Mouse (Mus musculus) heart, postnatal 10 days (tissue): ENCODE measurements around the gene Hist1h2bb. TPM values are rescaled to one million over a fixed set of nuclear protein-coding genes. Genes with fewer than 3 reads are reported as not detected.
"Not testable (repeated sequence)": the region's sequence is repeated elsewhere in the genome, so short reads cannot be mapped to it uniquely, and the experiment has no call there.

Experiments
- DNase-seq, 2 experiments: peaks; one replicate each; pipeline ENCODE4 v3.0.0; 2021
- intact Hi-C: fragments of 180-260 bp; cut with DNase I; formaldehyde crosslinking; loops from one replicate; pipeline ENCODE4 v1.15.1; 2025
- total RNA-seq, 2 experiments: library from RNA; stranded (reverse); gene quantifications; 2 replicates each; pipeline ENCODE4 v1.2.3; 2021

The Hist1h2bb gene
- total RNA-seq, 2 experiments from 2014 or later: 105 to 106 TPM

DNA sequence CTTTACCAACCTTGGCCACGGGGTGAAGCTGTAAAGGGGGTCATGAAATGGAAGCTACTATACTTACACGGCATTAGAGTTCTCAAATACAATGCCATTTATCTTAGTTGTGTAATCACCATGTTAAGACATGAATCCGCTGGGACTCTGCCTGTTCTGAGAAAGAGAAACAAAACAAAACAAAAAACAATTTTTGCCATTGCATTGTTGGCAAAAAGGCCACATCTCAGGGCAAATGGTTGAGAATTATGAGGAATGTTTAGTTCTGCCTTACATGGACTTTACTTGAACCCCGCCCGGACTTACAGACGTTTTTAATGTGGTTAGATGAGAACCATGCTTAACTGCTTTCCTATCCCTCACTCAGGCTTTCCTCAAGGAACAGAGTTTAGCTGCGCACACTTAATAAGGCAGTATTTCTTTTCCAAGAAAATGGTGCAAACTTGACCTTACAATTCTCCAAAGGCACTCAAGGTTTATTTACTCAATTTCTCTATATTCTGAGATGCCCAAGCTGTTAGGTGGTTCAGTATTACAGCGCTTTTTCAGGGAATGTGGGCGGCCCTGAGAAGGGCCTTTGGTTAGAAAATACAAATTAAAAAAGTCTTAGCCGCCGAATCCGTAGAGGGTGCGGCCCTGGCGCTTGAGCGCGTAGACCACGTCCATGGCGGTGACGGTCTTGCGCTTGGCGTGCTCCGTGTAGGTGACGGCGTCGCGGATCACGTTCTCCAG lies 13.9 kb downstream of the Hist1h2bb start:
- intact Hi-C loops: loop anchor here (5.0 kb wide), 1 partner anchor 1708 kb away; no protein-coding TSS in a partner anchor
- no peak for DNase-seq

DNA sequence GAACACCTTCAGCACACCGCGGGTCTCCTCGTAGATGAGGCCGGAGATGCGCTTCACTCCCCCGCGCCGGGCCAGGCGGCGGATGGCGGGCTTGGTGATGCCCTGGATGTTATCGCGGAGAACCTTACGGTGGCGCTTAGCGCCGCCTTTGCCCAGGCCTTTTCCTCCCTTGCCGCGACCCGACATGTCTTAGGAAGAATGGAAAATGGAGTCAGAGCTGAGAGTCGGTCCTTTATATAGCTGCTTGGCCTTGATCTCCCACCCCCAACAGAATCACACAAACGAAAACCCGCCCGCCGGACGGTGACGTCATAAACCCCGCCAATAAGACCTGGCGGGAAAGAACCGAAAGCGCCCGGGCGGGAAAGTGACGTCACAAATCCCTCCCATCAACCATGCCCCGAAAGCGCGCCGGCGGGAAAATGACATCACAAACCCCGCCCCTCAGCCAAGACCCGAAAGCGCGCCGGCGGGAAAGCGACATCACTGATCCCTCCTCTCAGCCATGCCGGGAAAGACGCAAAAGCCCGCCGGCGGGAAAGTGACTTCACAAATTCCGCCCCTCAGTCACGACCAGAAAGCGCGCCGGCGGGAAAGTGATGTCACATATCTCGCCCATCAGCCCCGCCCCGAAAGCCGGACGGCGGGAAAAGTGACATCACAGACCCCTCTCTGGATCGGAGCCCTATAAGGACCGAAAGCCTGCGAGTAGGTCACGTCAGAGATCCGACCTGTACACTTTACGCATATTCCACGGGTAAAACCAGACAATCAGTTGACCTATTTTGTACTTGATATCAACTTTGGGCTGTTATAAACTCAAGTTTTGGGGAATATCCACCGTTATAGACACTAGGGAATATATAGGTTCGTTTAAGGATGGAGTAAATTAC lies 14.7 kb downstream of the Hist1h2bb start, which contains the start of gene Hist1h4a:
TSS of gene Hist1h4a (minus strand) at position 259 of the 893 bp plus-strand sequence.
- intact Hi-C loops: loop anchor here (5.0 kb wide), 1 partner anchor 1709 kb away; no protein-coding TSS in a partner anchor
- DNase-seq: peak; percentile 98 to 99

DNA sequence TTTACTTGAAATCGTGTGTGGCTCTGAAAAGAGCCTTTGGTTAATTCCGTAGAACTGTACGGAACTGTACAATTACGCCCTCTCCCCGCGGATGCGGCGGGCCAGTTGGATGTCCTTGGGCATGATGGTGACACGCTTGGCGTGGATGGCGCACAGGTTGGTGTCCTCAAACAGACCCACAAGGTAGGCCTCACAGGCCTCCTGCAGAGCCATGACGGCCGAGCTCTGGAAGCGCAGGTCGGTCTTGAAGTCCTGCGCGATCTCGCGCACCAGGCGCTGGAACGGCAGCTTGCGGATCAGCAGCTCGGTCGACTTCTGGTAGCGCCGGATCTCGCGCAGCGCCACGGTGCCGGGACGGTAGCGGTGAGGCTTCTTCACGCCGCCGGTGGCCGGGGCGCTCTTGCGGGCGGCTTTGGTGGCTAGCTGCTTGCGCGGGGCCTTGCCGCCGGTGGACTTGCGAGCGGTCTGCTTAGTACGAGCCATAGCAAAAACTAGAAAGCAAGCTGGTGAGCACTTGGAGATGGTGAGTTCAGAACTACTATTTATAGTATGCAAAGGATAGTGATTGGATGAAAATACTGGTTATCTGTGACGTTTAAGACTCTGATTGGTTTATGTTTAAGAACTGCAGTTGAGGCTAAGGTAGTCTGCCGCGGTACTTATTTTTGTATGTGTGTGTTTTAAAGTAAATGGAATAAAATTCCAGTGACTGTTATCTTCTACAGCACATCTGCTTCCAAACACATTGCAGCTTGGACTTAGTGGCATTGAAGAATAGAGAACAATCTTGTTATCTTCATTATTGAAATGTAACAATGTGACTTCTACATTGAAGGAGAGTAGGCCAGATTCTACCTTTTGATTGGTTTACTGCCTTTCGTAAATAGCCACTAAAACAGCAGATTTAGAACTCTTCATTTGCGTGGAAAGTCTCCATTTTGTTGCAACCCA lies 15.6 kb downstream of the Hist1h2bb start, which contains the start of gene Hist1h3a:
TSS of gene Hist1h3a (minus strand) at position 516 of the 951 bp plus-strand sequence.
- intact Hi-C loops: loop anchor here (5.0 kb wide), 1 partner anchor 1710 kb away; no protein-coding TSS in a partner anchor
- DNase-seq: peak; percentile 70 to 80

DNA sequence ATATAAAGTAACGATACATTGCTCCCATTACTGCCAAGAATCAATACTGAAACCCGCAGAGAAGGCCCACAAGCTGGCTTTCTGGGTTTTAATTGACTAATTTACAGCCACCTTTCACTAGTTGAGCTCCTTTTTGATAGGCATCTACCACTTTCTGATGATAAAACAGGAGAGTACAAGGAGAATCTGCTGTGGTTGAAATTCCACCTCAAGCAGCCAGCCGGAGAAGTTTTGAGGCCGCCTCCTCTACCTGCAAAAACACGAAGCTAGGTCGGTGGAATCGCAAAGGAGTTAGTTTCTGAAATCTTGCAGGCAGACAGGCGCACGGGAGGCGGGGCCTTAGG lies 16.7 kb downstream of the Hist1h2bb start:
- no peak for DNase-seq
- intact Hi-C loops: loop anchor here (5.0 kb wide), 1 partner anchor 1711 kb away; no protein-coding TSS in a partner anchor

DNA sequence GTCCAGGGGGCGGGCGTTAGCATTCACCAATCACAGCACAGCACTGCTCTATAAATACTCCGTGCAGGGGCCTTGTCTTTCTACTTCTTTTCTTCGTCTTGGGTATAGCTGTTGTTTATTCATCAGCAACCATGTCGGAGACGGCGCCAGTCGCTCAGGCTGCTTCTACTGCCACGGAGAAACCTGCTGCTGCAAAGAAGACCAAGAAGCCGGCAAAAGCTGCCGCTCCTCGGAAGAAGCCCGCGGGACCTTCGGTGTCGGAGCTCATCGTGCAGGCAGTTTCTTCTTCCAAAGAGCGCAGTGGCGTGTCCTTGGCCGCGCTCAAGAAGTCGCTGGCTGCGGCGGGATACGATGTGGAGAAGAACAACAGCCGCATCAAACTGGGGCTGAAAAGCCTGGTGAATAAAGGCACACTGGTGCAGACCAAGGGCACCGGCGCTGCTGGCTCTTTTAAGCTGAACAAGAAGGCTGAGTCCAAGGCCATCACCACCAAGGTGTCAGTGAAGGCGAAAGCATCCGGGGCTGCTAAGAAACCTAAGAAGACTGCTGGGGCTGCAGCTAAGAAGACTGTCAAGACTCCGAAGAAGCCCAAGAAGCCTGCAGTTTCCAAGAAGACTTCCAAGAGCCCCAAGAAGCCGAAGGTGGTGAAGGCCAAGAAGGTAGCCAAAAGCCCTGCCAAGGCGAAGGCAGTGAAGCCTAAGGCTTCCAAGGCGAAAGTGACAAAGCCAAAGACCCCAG lies 17.2 kb downstream of the Hist1h2bb start, which contains the start of gene Hist1h1a:
TSS of gene Hist1h1a (plus strand) at position 81 of the 738 bp plus-strand sequence.
- DNase-seq: peak; percentile 87 to 89
- intact Hi-C loops: loop anchor here (5.0 kb wide), 1 partner anchor 1711 kb away; no protein-coding TSS in a partner anchor

DNA sequence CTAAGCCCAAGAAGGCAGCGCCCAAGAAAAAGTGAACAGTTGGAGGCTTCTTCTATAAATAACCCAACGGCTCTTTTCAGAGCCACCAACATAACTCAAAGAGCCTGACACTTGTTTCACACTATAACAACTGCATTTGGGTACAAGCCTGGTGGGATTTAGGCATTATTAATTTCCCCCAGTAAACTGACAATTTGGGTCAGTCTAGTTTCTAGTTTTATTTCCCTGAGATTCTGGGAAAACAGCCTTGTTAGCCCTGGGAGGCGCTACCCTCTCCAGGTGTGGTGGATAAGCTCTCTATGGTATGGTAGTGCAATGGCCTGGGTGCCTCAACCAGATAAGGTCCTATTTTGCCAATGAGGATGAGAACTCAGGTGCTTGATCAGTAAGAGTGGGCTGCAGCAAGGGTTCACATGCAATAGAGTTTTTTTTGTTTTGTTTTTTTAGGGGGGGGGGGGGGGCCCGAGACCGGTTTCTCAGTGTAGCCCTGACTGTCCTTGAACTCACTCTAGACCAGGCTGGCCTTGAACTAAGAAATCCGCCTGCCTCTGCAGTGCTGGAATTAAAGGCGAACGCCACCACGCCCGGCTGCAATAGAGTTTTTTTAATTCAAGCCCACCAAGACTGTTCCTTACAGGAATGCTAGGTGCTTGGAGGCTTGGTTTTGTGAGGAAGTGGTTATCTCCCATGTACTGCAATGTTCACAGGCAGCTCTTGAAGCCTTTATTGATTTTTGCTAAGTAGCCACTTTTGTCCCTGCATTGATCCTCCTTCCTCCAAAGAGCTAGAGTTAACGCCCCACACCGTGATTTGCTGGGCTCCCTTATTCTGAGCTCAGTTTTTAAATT lies 18.0 kb downstream of the Hist1h2bb start:
- intact Hi-C loops: loop anchor here (5.0 kb wide), 1 partner anchor 1712 kb away; no protein-coding TSS in a partner anchor

DNA sequence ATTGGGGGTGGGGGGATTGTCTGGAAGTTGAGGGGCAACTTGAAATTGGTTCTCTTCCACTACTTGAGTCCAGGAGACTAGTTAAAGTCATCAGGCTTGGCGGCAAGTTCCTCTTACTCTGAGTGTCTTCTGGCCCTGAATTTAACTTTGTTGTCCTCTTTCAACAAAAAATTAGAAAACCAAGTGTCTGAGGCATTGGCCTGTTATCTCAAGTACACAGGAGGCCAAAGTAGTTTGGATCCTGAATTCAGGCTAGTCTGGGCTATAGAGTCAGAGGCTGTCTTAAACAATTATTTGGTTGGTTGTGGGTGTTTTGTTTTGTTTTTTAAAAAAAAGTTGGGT lies 18.6 kb downstream of the Hist1h2bb start:
- intact Hi-C loops: no loop called here
- DNase-seq: no peak

More for the DNA sequence above, 18.0 kb downstream of the Hist1h2bb start:
- no peak for DNase-seq

DNA sequence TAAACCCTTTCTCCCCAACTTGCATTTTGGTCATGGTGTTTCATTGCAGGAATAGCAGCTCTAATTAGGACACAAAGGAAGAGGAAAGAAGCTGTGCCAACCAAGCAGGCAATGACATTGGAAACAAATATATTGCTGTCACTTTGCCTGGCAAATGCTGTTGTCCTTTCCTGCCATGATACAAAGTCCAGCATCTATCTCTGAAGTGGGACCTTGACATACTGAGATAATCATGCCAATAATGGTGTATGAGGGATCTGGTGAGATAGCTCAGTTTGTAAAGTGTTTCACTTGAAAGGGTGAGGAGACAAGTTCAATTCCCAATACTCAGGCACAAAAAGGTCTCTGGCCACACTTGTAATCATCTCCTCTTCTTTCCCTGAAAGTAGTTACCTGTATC lies 20.2 kb downstream of the Hist1h2bb start:
- intact Hi-C loops: no loop called here
- no peak for DNase-seq

DNA sequence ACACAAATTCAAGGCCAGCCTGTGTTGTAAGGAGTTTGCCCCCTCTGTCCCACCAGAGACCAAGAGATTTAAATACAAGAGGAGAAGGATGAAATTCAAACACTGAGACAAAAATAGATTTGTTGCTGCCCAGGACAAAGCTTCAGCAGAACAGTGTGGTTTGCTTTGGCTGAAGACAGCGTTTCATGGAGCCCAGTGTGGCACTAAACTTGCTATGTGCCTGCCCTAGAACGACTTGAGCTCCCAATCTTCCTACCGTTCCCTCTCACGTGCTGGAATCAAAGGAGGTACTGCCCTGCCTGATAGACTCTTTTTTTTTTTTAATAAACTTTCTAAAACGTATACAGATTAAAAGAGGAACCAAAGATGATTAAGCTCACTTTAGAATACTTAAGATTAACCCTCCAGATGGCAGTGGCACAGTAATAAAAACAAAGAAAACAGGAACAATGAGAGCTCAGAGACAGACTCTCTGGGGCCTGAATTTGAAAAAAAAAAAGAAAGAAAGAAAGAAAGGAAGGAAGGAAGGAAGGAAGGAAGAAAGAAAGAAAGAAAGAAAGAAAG lies 22.4 kb downstream of the Hist1h2bb start:
- DNase-seq: no peak
- intact Hi-C loops: no loop called here

DNA sequence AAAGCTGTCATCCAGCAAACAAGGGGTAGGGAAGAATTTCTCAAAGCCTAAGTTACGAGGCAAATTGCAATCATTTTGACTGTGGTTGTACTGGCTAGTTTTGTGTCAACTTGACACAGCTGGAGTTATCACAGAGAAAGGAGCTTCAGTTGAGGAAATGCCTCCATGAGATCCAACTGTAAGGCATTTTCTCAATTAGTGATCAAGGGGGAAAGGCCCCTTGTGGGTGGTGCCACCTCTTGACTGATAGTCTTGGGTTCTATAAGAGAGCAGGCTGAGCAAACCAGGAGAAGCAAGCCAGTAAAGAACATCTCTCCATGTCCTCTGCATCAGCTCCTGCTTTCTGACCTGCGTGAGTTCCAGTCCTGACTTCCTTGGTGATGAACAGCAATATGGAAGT lies 23.1 kb downstream of the Hist1h2bb start, which contains the start of gene Trim38:
TSS of gene Trim38 (plus strand) at position 301 of the 400 bp plus-strand sequence.
- DNase-seq, intact Hi-C loops: not testable (repeated sequence)

DNA sequence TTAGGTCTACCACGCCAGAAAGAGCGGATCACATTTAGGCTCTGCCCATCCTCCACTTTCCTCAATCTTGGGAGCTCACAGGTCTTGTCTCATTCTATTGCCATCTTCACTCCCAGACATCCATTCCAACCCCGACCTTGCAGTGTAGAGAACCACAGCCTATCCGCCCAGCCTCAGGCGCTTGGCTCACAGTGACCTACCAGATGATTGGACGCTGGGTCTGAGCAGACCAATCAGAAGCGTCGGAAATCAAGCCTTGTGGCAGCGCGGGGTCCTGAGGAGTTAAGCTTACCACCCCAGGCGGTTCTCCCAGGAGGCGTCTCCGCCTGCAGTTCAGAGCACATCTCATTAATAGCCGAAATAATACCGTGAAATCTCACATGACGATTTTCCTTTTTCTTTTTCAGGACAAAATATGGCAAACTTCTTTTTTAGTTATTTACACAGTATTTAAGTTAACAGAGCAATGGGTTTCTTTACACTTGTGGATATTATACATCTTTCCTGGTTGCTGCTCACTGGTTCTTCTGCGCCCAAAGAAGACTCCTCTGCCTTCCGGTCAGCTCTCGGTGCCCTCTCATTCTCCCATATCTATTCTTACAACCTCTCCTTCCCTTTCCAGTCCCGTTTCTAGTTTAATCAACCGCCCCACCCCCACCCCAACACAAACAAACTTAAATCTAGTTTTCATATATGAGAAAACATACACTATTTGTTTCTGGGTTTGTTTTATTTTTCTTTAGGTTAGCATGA lies 26.2 kb downstream of the Hist1h2bb start:
- intact Hi-C loops: no loop called here
- peak; percentile 55 to 58 for DNase-seq

DNA sequence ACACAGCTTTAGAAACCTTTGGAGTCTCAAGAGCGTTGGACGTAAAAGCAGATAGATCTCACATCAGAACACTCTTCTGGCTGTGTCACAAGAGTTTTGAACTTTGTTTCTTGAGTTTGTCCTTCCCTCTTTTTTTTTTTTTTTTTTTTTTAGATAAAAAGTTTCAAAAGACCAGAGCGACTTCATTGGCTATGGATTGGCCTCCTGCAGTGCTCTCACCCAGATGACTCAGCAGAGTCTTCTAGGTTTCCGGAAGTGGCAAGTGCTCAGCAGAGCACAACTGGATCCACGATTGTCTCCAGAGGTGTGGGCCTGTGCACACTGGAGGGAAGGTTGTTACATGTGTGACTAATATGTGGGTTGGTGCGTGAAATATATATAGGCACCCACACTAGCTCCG lies 31.8 kb downstream of the Hist1h2bb start:
- DNase-seq: no peak
- intact Hi-C loops: no loop called here

DNA sequence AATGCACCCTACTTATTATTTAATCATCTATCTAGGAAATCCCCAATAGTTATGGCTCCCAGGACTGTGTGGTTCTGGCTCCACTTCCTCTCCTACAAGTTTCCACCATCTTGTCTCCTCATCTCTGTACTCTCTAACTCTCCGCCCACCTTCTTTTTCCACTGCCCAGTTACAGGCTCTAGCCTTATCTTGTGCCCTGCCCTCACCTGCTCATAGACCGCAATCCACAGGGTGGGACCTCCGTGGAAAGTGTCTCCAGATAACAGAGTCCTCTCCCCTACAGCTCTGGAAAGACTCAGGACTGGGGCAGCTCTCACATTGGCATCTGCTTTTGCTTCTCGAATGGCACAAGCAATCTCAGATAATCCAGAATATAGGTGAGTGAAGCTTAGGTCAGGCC lies 32.5 kb downstream of the Hist1h2bb start:
- intact Hi-C loops: no loop called here
- DNase-seq: no peak

DNA sequence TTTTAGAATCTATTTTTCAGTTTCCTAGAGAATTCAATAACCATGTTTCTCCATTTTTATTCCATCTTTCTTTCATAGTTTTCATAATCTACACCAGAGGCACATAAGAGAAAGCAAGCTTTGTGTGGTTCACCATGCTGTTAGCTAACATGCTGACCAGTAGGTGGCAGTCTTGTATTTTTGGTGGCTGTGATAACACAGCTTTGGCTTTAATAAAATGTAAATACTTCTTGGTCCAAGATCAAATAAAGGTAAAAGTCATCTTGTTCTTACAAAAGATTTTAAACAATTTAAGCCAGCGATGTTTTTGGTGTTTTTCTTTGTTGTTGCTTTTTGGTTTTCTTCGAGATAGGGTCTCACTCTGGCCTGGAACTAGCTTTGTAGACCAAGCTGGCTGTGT lies 46.0 kb downstream of the Hist1h2bb start:
- DNase-seq: peak; percentile 38 to 67
- intact Hi-C loops: loop anchor here (1.0 to 5.0 kb wide), 3 partner anchors 93 to 504 kb away; no protein-coding TSS in a partner anchor
